Mouse (Mus musculus): ENCODE results near the gene Gm20481.
"Not testable (repeated sequence)": the region's sequence is repeated elsewhere in the genome, so short reads cannot be mapped to it uniquely, and the experiment has no call there.

Gene Gm20481

GRCm38 (mm10) chr17:35004075-35004717 is 34.5 kb downstream of the Gm20481 start:
- DNase-seq = peak in 1 of 2 experiments; percentile 6

- DNase-seq = peak in 1 of 2 experiments; percentile 9
Observed at GRCm38 (mm10) chr17:35005158-35005557, 35.4 kb downstream of the Gm20481 start.

GRCm38 (mm10) chr17:35005902-35006301 is 36.2 kb downstream of the Gm20481 start:
- DNase-seq = not testable (repeated sequence)

- no peak for DNase-seq
Observed at GRCm38 (mm10) chr17:35007387-35007991, 37.8 kb downstream of the Gm20481 start.

GRCm38 (mm10) chr17:35009586-35009985 is 39.9 kb downstream of the Gm20481 start:
- DNase-seq = peak; percentile 75 to 79

- DNase-seq = no peak
Observed at GRCm38 (mm10) chr17:35011440-35011839, 41.7 kb downstream of the Gm20481 start.

GRCm38 (mm10) chr17:35012430-35012829 is 42.7 kb downstream of the Gm20481 start:
- peak in 1 of 2 experiments; percentile 9 for DNase-seq

GRCm38 (mm10) chr17:35013221-35013620 is 43.5 kb downstream of the Gm20481 start:
- DNase-seq = peak in 1 of 2 experiments; percentile 11

- peak in 1 of 2 experiments; percentile 14 for DNase-seq
Observed at GRCm38 (mm10) chr17:35015296-35015695, 45.6 kb downstream of the Gm20481 start.

- DNase-seq = peak; percentile 77 to 84
Observed at GRCm38 (mm10) chr17:35016376-35016775, 46.7 kb downstream of the Gm20481 start, which contains the start of gene Vwa7. TSS of gene Vwa7 (plus strand) at chr17:35016579.

- DNase-seq = no peak
Observed at GRCm38 (mm10) chr17:35016791-35017705, 47.3 kb downstream of the Gm20481 start.

GRCm38 (mm10) chr17:35017706-35018030 is 48.0 kb downstream of the Gm20481 start:
- DNase-seq = peak in 1 of 2 experiments; percentile 35

GRCm38 (mm10) chr17:35018171-35018570 is 48.5 kb downstream of the Gm20481 start:
- peak in 1 of 2 experiments; percentile 28 for DNase-seq

GRCm38 (mm10) chr17:35019894-35020293 is 50.2 kb downstream of the Gm20481 start:
- peak in 1 of 2 experiments; percentile 27 for DNase-seq

- DNase-seq = peak in 1 of 2 experiments; percentile 26
Observed at GRCm38 (mm10) chr17:35020551-35020950, 50.8 kb downstream of the Gm20481 start.

- peak; percentile 89 to 90 for DNase-seq
Observed at GRCm38 (mm10) chr17:35021163-35021808, 51.6 kb downstream of the Gm20481 start.
